Mouse (Mus musculus): ENCODE results near the gene Hivep3.

GRCm38 (mm10) chr4:119912216-119912615 lies 178.6 kb downstream of the Hivep3 start:
- TF ChIP-seq CTCF (conservative IDR thresholded peaks at IDR 0.05; ENCODE audit: insufficient read depth, insufficient read length, low read depth, low read length) (no peak), POLR2A (IDR thresholded peaks at IDR 0.05; ENCODE audit: low read depth, low read length) (no peak)
